Mouse (Mus musculus) CD4-positive, CD25-positive, alpha-beta regulatory T cell, adult 2 months (primary cell): ENCODE data around the gene Hes1.

Experiments used
- DNase-seq: peaks from one replicate; pipeline ENCODE4 v3.0.0-alpha.2; 2012; ENCODE audit warnings: low read depth, low spot score

Hes1 gene

GRCm38 (mm10) chr16:30050767-30051490 is 13.3 kb upstream of the Hes1 start:
- no peak for DNase-seq

- no peak for DNase-seq
These were observed 11.9 kb upstream of the Hes1 start for GRCm38 (mm10) chr16:30052271-30052670.

GRCm38 (mm10) chr16:30052839-30053511 is 11.2 kb upstream of the Hes1 start:
- DNase-seq, result no peak

DNA sequence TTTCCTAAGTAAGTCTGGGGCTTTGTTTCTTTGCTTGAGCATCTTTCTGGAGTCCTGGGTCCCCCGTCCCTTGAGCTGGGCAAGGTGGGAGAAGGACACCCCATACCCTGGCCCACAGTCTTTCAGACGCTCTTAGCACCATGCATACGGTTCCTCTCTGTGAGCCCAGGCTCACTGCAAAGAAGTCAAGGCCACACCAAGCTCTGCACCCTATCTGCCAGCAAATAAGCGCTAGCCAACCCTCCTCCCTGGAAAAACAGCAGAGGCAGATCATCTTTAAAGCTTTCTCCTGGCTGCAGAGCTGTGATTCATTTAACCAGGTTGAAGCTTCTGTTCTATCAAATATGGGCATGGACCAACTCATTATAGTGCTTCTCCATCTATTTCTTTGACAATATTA is 9.6 kb upstream of the Hes1 start:
- DNase-seq, result no peak

- DNase-seq, result no peak
These were observed 8.8 kb upstream of the Hes1 start for GRCm38 (mm10) chr16:30055361-30055889.

DNA sequence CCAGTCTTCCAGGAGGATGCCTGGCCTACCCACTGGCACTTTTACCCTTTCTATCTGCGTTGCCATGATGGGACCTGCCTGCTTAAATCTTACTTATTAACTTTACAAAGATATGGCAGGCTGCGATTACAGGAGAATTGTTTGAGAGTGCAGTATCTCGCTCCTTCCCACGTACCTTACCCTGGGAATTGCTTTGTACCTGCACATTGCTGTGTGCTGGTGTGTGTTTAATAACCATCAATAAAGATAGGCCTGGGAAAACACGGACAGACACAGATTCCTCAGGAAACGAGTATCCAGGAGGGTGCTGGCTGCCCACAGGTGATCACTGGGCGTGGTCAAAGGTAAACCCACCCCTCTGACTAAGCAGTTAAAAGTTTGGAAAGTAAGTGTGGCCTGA is 8.3 kb upstream of the Hes1 start:
- no peak for DNase-seq

DNA sequence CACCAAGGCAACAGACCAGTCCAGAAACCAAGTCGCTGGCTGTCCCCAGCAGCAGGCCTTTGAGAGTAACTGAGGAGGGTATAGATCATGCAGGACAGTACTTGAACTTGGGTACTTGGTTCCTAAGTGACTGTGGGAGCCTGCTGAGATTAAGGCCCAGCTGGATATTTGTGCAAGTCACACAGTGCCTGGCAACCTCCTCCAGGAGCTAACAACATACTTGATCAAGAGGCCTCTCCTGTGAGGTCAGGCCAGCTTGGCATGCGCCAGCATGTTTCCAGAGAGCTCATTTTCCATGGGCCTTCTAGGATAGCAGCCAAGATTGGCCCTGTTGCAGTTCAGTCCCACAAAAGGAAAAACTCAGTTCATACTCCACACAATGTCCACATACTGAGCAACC is 7.3 kb upstream of the Hes1 start:
- DNase-seq, result no peak

DNA sequence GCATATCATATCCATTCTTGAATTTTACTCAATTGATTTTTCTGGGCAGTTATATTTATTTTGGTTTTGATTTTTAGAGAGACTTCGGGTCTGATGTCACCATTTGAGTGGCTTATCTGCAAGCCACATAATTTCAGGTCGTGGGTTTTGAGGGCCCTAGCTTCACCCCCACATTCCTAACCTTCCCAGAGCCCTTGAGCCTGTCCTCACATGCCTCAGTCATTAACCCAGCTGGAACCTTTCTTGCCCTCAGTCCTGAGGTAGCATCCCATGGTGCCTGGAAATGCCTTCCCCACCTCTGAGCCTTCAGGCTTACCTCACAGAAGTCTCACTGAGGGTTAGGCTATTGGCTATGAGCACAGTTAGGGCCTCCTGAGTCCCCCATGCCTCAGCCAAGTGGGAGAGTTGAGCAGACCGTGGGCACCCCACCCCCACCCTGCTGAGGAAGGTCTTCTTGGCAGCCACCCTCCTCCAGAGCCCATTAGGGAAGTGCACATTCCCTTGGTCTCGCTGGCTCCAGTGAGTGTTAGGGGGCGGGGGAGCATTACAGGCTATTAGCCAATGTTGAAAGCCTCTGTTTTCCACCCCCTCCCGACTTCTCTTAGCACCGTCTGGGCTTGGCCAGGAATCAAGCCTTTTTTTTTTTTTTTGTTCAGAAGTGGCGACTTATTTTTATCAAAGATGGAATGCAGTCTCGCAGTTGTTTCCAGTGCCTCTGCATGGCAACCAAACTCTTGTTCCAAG is 5.0 kb upstream of the Hes1 start:
- no peak for DNase-seq

DNA sequence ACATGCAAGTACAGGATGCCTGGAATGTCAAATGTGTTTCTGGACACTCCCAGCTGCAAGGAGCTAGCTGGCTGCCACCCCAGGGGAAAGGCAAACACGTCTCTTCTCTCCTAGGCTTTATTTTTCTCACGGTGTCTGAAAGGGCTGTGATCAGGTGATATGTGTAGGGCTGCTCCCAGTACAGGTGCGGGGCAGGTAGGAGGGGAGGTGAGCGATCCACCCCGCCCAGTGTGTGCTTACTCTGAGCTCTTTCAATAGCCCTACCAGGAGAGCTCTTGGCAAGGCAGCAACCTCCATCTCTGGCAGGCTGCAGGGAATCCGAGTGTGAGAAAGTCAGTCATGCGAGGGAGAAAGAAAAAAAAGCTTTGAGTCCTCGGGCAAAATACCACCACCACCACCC is 3.8 kb upstream of the Hes1 start:
- no peak for DNase-seq

DNA sequence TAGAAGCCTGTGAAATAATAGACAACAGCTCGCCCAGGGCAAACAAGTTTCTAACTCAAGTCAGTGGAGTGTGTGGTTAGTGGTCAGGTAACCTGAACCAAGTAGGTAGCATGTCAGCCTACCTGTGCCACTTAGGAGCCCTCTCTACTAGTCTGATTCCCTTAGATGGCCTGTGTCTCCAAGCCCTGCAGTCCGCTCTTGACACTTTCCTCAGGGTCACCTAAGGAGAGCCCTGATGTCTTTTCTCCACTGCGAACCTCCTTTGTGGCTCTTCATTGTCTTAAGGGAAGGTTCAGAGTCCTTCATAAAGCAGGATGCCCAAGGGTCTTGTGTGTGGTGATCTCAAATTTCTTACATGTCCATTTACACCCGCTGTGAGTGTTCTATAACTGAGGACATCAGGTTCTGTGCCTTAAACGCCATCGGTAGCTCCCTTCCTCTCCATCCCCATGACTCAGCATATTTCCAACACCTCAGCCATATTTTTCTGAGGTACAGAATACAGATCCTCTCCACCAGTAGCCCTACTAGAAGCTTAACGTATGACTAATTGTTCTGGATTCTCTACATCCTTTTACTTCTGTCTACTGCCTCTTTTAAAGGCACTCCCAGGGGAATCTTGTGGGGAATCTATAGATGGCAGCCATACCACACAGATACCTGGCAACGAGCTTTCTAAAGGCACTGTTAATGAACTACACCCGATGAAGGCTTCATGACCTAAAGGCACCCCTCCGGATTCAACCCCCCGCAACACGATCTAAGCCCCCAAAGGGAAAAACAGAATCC is 1.7 kb upstream of the Hes1 start:
- no peak for DNase-seq

GRCm38 (mm10) chr16:30063121-30063881 is 883 bp upstream of the Hes1 start:
- DNase-seq, result peak; percentile 38

GRCm38 (mm10) chr16:30064613-30065012 is 429 bp downstream of the Hes1 start:
- peak; percentile 7 for DNase-seq

GRCm38 (mm10) chr16:30065077-30065476 is 893 bp downstream of the Hes1 start:
- peak; percentile 41 for DNase-seq

GRCm38 (mm10) chr16:30065537-30066183 is 1.5 kb downstream of the Hes1 start:
- peak; percentile 5 for DNase-seq

- DNase-seq, result peak; percentile 38
These were observed 2.1 kb downstream of the Hes1 start for GRCm38 (mm10) chr16:30066184-30066851.

DNA sequence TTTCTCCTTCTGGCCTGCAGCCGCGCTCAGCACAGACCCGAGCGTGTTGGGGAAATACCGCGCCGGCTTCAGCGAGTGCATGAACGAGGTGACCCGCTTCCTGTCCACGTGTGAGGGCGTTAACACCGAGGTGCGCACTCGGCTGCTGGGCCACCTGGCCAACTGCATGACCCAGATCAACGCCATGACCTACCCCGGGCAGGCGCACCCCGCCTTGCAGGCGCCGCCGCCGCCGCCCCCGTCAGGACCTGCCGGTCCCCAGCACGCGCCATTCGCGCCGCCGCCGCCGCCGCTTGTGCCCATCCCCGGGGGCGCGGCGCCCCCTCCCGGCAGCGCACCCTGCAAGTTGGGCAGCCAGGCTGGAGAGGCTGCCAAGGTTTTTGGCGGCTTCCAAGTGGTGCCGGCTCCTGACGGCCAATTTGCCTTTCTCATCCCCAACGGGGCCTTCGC is 2.7 kb downstream of the Hes1 start:
- DNase-seq, result peak; percentile 80

GRCm38 (mm10) chr16:30068041-30069020 is 4.1 kb downstream of the Hes1 start:
- peak; percentile 12 for DNase-seq

DNA sequence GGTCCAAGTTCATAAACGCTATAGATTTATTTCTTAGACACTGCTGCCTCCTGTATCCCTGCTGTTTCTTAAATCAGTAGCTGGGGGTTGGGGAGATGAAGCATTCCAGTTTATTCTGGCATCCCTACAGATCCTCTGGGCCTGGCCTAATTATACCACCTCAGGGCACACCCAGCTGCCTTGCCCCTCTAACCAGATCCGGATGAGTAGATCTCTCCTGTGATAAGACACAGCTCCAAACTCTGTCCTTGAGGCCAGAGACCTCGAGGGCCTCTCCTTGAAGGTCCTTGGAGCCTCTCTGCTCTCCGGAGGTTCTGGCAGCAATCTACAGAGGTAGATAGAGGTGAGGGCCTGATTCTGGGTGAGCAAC is 5.4 kb downstream of the Hes1 start:
- no peak for DNase-seq
